Mouse (Mus musculus) lung, adult 18-20 months (tissue): ENCODE results near the gene Mllt3.

Experiments used
- DNase-seq, 2 experiments: peaks; one replicate each; pipeline ENCODE4 v3.0.0; 2022; ENCODE audit warnings: mixed read lengths in 2 of 2

The Mllt3 gene

GRCm38 (mm10) chr4:87819182-87819581, 214.0 kb downstream of the Mllt3 start:
- no peak for DNase-seq

- DNase-seq: no peak
These were observed 214.9 kb downstream of the Mllt3 start for GRCm38 (mm10) chr4:87818276-87818675.

GRCm38 (mm10) chr4:87815465-87816108, 217.6 kb downstream of the Mllt3 start:
- DNase-seq: no peak

- no peak for DNase-seq
These were observed 221.3 kb downstream of the Mllt3 start for GRCm38 (mm10) chr4:87811899-87812298.

- no peak for DNase-seq
These were observed 226.8 kb downstream of the Mllt3 start for GRCm38 (mm10) chr4:87806196-87806987.

- no peak for DNase-seq
These were observed 228.6 kb downstream of the Mllt3 start for GRCm38 (mm10) chr4:87804576-87804975.

- DNase-seq: no peak
These were observed 229.9 kb downstream of the Mllt3 start for GRCm38 (mm10) chr4:87803313-87803712.

- no peak for DNase-seq
These were observed 231.0 kb downstream of the Mllt3 start for GRCm38 (mm10) chr4:87802140-87802539.

GRCm38 (mm10) chr4:87801332-87801731, 231.8 kb downstream of the Mllt3 start:
- DNase-seq: no peak

- no peak for DNase-seq
These were observed 232.9 kb downstream of the Mllt3 start for GRCm38 (mm10) chr4:87800276-87800675.

GRCm38 (mm10) chr4:87799418-87799817, 233.7 kb downstream of the Mllt3 start:
- no peak for DNase-seq

- no peak for DNase-seq
These were observed 237.9 kb downstream of the Mllt3 start for GRCm38 (mm10) chr4:87795261-87795660.

GRCm38 (mm10) chr4:87794216-87794615, 238.9 kb downstream of the Mllt3 start:
- DNase-seq: no peak

- DNase-seq: no peak
These were observed 240.7 kb downstream of the Mllt3 start for GRCm38 (mm10) chr4:87792511-87792910.

GRCm38 (mm10) chr4:87789446-87789845, 243.7 kb downstream of the Mllt3 start:
- DNase-seq: no peak

GRCm38 (mm10) chr4:87788691-87789090, 244.5 kb downstream of the Mllt3 start:
- DNase-seq: peak; percentile 33 to 40

GRCm38 (mm10) chr4:87785132-87786074, 247.8 kb downstream of the Mllt3 start:
- DNase-seq: peak; percentile 26 to 39

GRCm38 (mm10) chr4:87783809-87784208, 249.4 kb downstream of the Mllt3 start:
- no peak for DNase-seq

- no peak for DNase-seq
These were observed 251.2 kb downstream of the Mllt3 start for GRCm38 (mm10) chr4:87781971-87782370.

GRCm38 (mm10) chr4:87775721-87776120, 257.4 kb downstream of the Mllt3 start:
- DNase-seq: no peak

GRCm38 (mm10) chr4:87774515-87774914, 258.6 kb downstream of the Mllt3 start:
- no peak for DNase-seq

- no peak for DNase-seq
These were observed 265.2 kb downstream of the Mllt3 start for GRCm38 (mm10) chr4:87767711-87768561.
